Mouse (Mus musculus) hindbrain, embryonic 11.5 days (tissue): Measurements from ENCODE around the gene Mogat1. TPM values are rescaled to one million over a fixed set of nuclear protein-coding genes. Genes with fewer than 3 reads are reported as not detected.
A peak's percentile ranks its signal among the peaks of the same experiment; 100 is the strongest.
"Not testable (repeated sequence)": the region's sequence is repeated elsewhere in the genome, so short reads cannot be mapped to it uniquely, and the experiment has no call there.

ENCODE experiments used
- ATAC-seq: fragments of 200-750 bp; cut with Nextera tagmentation; 2 replicates; pipeline ENCODE4 v1.8.0; 2017; ENCODE audit warnings: mild to moderate bottlenecking, moderate TSS enrichment, moderate library complexity; ENCODE audit not compliant: low FRiP score
- DNase-seq: peaks from one replicate; pipeline ENCODE4 v3.0.0-alpha.2; 2015; ENCODE audit warnings: low spot score
- H3K27ac ChIP-seq: fragments of 300-500 bp; sonication (generic); 2 replicates; pipeline ENCODE4 v1.5.1; 2014; ENCODE audit warnings: mild to moderate bottlenecking, low read depth, low read length
- H3K27me3 ChIP-seq: fragments of 300-500 bp; sonication (generic); 2 replicates; pipeline ENCODE4 v1.6.1; 2014; ENCODE audit warnings: mild to moderate bottlenecking, low read length, moderate library complexity, mixed read lengths; ENCODE audit not compliant: control insufficient read depth, insufficient read depth
- H3K36me3 ChIP-seq: fragments of 300-500 bp; sonication (generic); 2 replicates; pipeline ENCODE4 v1.6.1; 2014; ENCODE audit warnings: mild to moderate bottlenecking, low read length, moderate library complexity, mixed read lengths; ENCODE audit not compliant: control insufficient read depth, insufficient read depth
- H3K4me1 ChIP-seq: fragments of 300-500 bp; sonication (generic); replicated peaks from 2 replicates; pipeline ENCODE4 v1.6.1; 2014; ENCODE audit warnings: low read length, mixed read lengths; ENCODE audit not compliant: control insufficient read depth, insufficient read depth
- H3K4me2 ChIP-seq: fragments of 300-500 bp; sonication (generic); replicated peaks from 2 replicates; pipeline ENCODE4 v1.6.1; 2014; ENCODE audit warnings: mild to moderate bottlenecking, low read depth, low read length
- H3K4me3 ChIP-seq: fragments of 300-500 bp; sonication (generic); 2 replicates; pipeline ENCODE4 v1.5.1; 2014; ENCODE audit warnings: low read depth, low read length
- H3K9ac ChIP-seq: fragments of 300-500 bp; sonication (generic); 2 replicates; pipeline ENCODE4 v1.6.1; 2014; ENCODE audit warnings: low read depth, low read length
- H3K9me3 ChIP-seq: fragments of 300-500 bp; sonication (generic); 2 replicates; pipeline ENCODE4 v1.6.1; 2016; ENCODE audit warnings: low read length; ENCODE audit not compliant: control insufficient read depth
- WGBS: fragments of 180-500 bp; shearing (Covaris S2); extraction: QIAGEN DNeasy Blood & Tissue Kit; methylation state at CpG from one replicate; pipeline ENCODE4 v1.1.7; 2014; 5-methylcytosine and 5-hydroxymethylcytosine counted together
- polyA plus RNA-seq: library from polyadenylated mRNA; unstranded; fragments of >200 nt; fragmentation: Nextera tagmentation; extraction: Ambion mirVana; gene quantifications from 2 replicates; pipeline ENCODE4 v1.2.1, GENCODE M21; 2014

Gene Mogat1
- polyA plus RNA-seq, 1 experiment from 2014 or later: 0.59 TPM

GRCm38 (mm10) chr1:78530500-78531215, 19.9 kb downstream of the Mogat1 start:
- no peak for DNase-seq
- 83% methylated on average over 7 of the region's 7 CpGs for WGBS
- H3K27me3 ChIP-seq: no peaks in the 10 kb centered on the region
- H3K4me2 ChIP-seq: no peak overlapping the region
- no peaks in the 10 kb centered on the region for H3K36me3 ChIP-seq
- no peak overlapping the region for H3K4me3 ChIP-seq
- H3K9me3 ChIP-seq: no peaks in the 10 kb centered on the region
- ATAC-seq: no peak
- no peak overlapping the region for H3K9ac ChIP-seq
- H3K4me1 ChIP-seq: no peaks in the 10 kb centered on the region
- H3K27ac ChIP-seq: no peak overlapping the region

GRCm38 (mm10) chr1:78532184-78532800, 21.5 kb downstream of the Mogat1 start:
- DNase-seq: no peak
- no peak overlapping the region for H3K4me3 ChIP-seq
- H3K9me3 ChIP-seq: no peaks in the 10 kb centered on the region
- H3K27me3 ChIP-seq: no peaks in the 10 kb centered on the region
- H3K4me1 ChIP-seq: no peaks in the 10 kb centered on the region
- WGBS: 84% methylated on average over 15 of the region's 15 CpGs
- H3K27ac ChIP-seq: no peak overlapping the region
- no peaks in the 10 kb centered on the region for H3K36me3 ChIP-seq
- H3K9ac ChIP-seq: no peak overlapping the region
- no peak overlapping the region for H3K4me2 ChIP-seq
- ATAC-seq: no peak

GRCm38 (mm10) chr1:78534428-78535150, 23.8 kb downstream of the Mogat1 start:
- no peaks in the 10 kb centered on the region for H3K36me3 ChIP-seq

GRCm38 (mm10) chr1:78536310-78537164, 25.7 kb downstream of the Mogat1 start:
- H3K4me2 ChIP-seq: no peak overlapping the region
- no peak for ATAC-seq
- 38% methylated on average over 19 of the region's 19 CpGs for WGBS

More at GRCm38 (mm10) chr1:78534428-78535150, 23.8 kb downstream of the Mogat1 start:
- Histone ChIP-seq H3K4me1 (peaks cover 4% of the 10 kb centered on the region; the same call in 1 of the 2 replicates), H3K9me3 (no peaks in the 10 kb centered on the region), H3K9ac (no peak overlapping the region), H3K27me3 (no peaks in the 10 kb centered on the region), H3K27ac (no peak overlapping the region), H3K4me3 (no peak overlapping the region), H3K4me2 (no peak overlapping the region)
- ATAC-seq (no peak), DNase-seq (no peak)
- WGBS: 91% methylated on average over 9 of the region's 9 CpGs

GRCm38 (mm10) chr1:78537494-78538010, 26.8 kb downstream of the Mogat1 start:
- H3K27me3 ChIP-seq: no peaks in the 10 kb centered on the region
- peak; percentile 83 for ATAC-seq
- WGBS: 12% methylated on average over 16 of the region's 16 CpGs
- peak overlapping the region; percentile 44; the same call in 1 of the 2 replicates for H3K9ac ChIP-seq
- H3K4me3 ChIP-seq: peak overlapping the region; percentile 23
- H3K36me3 ChIP-seq: no peaks in the 10 kb centered on the region
- H3K27ac ChIP-seq: no peak overlapping the region
- peak overlapping the region; percentile 60 for H3K4me2 ChIP-seq
- H3K9me3 ChIP-seq: no peaks in the 10 kb centered on the region
- peaks cover 4% of the 10 kb centered on the region; the same call in 1 of the 2 replicates for H3K4me1 ChIP-seq
- DNase-seq: peak; percentile 58

More at GRCm38 (mm10) chr1:78536310-78537164, 25.7 kb downstream of the Mogat1 start:
- no peak overlapping the region for H3K27ac ChIP-seq
- no peaks in the 10 kb centered on the region for H3K36me3 ChIP-seq
- H3K4me1 ChIP-seq: peaks cover 4% of the 10 kb centered on the region; the same call in 1 of the 2 replicates
- DNase-seq: peak; percentile 82
- no peak overlapping the region for H3K9ac ChIP-seq
- H3K4me3 ChIP-seq: no peak overlapping the region
- H3K9me3 ChIP-seq: no peaks in the 10 kb centered on the region
- H3K27me3 ChIP-seq: no peaks in the 10 kb centered on the region

GRCm38 (mm10) chr1:78538396-78538795, 27.6 kb downstream of the Mogat1 start:
- 42% methylated on average over 5 of the region's 5 CpGs for WGBS
- Histone ChIP-seq H3K4me1 (peaks cover 4% of the 10 kb centered on the region; the same call in 1 of the 2 replicates), H3K9ac (no peak overlapping the region), H3K27me3 (no peaks in the 10 kb centered on the region), H3K4me2 (no peak overlapping the region), H3K36me3 (no peaks in the 10 kb centered on the region), H3K27ac (no peak overlapping the region), H3K4me3 (no peak overlapping the region), H3K9me3 (no peaks in the 10 kb centered on the region)
- ATAC-seq: no peak
- no peak for DNase-seq

GRCm38 (mm10) chr1:78539166-78539565, 28.4 kb downstream of the Mogat1 start:
- Histone ChIP-seq H3K27me3 (no peaks in the 10 kb centered on the region), H3K4me2 (no peak overlapping the region), H3K9me3 (no peaks in the 10 kb centered on the region), H3K9ac (no peak overlapping the region), H3K27ac (no peak overlapping the region), H3K36me3 (no peaks in the 10 kb centered on the region), H3K4me3 (no peak overlapping the region), H3K4me1 (peaks cover 4% of the 10 kb centered on the region; the same call in 1 of the 2 replicates)
- no peak for ATAC-seq
- WGBS: 68% methylated on average over 6 of the region's 6 CpGs
- DNase-seq: no peak

GRCm38 (mm10) chr1:78543631-78544030, 32.8 kb downstream of the Mogat1 start:
- 72% methylated on average over 1 of the region's 1 CpGs for WGBS

More at GRCm38 (mm10) chr1:78543631-78544030, 32.8 kb downstream of the Mogat1 start:
- not testable (repeated sequence) for H3K27me3 ChIP-seq, H3K4me3 ChIP-seq, H3K4me1 ChIP-seq, ATAC-seq, DNase-seq, H3K4me2 ChIP-seq, H3K9me3 ChIP-seq, H3K27ac ChIP-seq, H3K36me3 ChIP-seq, H3K9ac ChIP-seq
